Mouse (Mus musculus) heart, embryonic 14.5 days (tissue): Measurements from ENCODE around the gene Mob3b. TPM values are rescaled to one million over a fixed set of nuclear protein-coding genes. Genes with fewer than 3 reads are reported as not detected.

Experiments used
- ATAC-seq: fragments of 200-750 bp; cut with Nextera tagmentation; 2 replicates; pipeline ENCODE4 v1.8.0; 2017; ENCODE audit warnings: low read depth, moderate TSS enrichment; ENCODE audit not compliant: insufficient number of reproducible peaks, insufficient read depth, low FRiP score
- H3K27ac ChIP-seq, 2 experiments: fragments of 200-500 bp in 1 of 2; fragments of 300-500 bp in 1 of 2; sonication (generic) in 1 of 2; replicated peaks in 1 of 2; 2 replicates each; pipeline ENCODE4 v1.5.1; 2012 to 2014; ENCODE audit warnings: low read depth in 2 of 2, low read length in 2 of 2, control low read depth in 1 of 2, mild to moderate bottlenecking in 1 of 2, mixed read lengths in 1 of 2; ENCODE audit not compliant: control insufficient read depth in 1 of 2, insufficient read depth in 1 of 2
- H3K27me3 ChIP-seq: fragments of 300-500 bp; sonication (generic); 2 replicates; pipeline ENCODE4 v1.6.1; 2014; ENCODE audit warnings: mild to moderate bottlenecking, low read length, control low read depth; ENCODE audit not compliant: control insufficient read depth, insufficient read depth
- H3K36me3 ChIP-seq: fragments of 300-500 bp; sonication (generic); 2 replicates; pipeline ENCODE4 v1.6.1; 2014; ENCODE audit warnings: mild to moderate bottlenecking, control low read depth, low read length, mixed read lengths; ENCODE audit not compliant: control insufficient read depth, insufficient read depth
- H3K4me1 ChIP-seq, 2 experiments: fragments of 200-500 bp in 1 of 2; fragments of 300-500 bp in 1 of 2; sonication (generic) in 1 of 2; 2 replicates each; pipeline ENCODE4 v1.6.1; 2012 to 2014; ENCODE audit warnings: low read length in 2 of 2, control low read depth in 1 of 2, mixed read lengths in 1 of 2; ENCODE audit not compliant: control insufficient read depth in 2 of 2, insufficient read depth in 2 of 2
- H3K4me2 ChIP-seq: fragments of 300-500 bp; sonication (generic); 2 replicates; pipeline ENCODE4 v1.6.1; 2014; ENCODE audit warnings: mild to moderate bottlenecking, low read length
- H3K4me3 ChIP-seq, 2 experiments: fragments of 200-500 bp in 1 of 2; fragments of 300-500 bp in 1 of 2; sonication (generic) in 1 of 2; 2 replicates each; pipeline ENCODE4 v1.5.1; 2012 to 2014; ENCODE audit warnings: low read length in 2 of 2, mild to moderate bottlenecking in 2 of 2, control low read depth in 1 of 2, low read depth in 1 of 2, moderate library complexity in 1 of 2; ENCODE audit not compliant: control insufficient read depth in 1 of 2, insufficient read depth in 1 of 2
- H3K9ac ChIP-seq: fragments of 300-500 bp; sonication (generic); 2 replicates; pipeline ENCODE4 v1.6.1; 2014; ENCODE audit warnings: mild to moderate bottlenecking, low read length
- H3K9me3 ChIP-seq: fragments of 300-500 bp; sonication (generic); 2 replicates; pipeline ENCODE4 v1.6.1; 2016; ENCODE audit warnings: low read length, control low read depth; ENCODE audit not compliant: control insufficient read depth
- WGBS: fragments of 180-500 bp; shearing (Covaris S2); extraction: QIAGEN DNeasy Blood & Tissue Kit; methylation state at CpG from one replicate; pipeline ENCODE4 v1.1.7; 2014; 5-methylcytosine and 5-hydroxymethylcytosine counted together
- polyA plus RNA-seq: library from polyadenylated mRNA; unstranded; fragments of >200 nt; fragmentation: Nextera tagmentation; extraction: Ambion mirVana; gene quantifications from 2 replicates; pipeline ENCODE4 v1.2.1, GENCODE M21; 2014

Gene Mob3b
- polyA plus RNA-seq: 2.2 and 3.5 TPM in 2 replicates

GRCm38 (mm10) chr4:35156751-35157611 lies at the start of gene Mob3b:
TSS of gene Mob3b (minus strand) at chr4:35157484.
- H3K4me1 ChIP-seq: peaks cover 4 to 5% of the 10 kb centered on the region in 2 experiments; a peak in 3 of 4 replicates
- H3K4me3 ChIP-seq: peak within 1 kb of the TSS; percentile 73 to 75
- H3K9ac ChIP-seq: peak within 1 kb of the TSS; percentile 74
- H3K36me3 ChIP-seq: no peaks in the 10 kb centered on the region
- peak within 1 kb of the TSS; percentile 94 for H3K4me2 ChIP-seq
- H3K27me3 ChIP-seq: no peaks in the 10 kb centered on the region; the same call in 1 of the 2 replicates
- no peaks in the 10 kb centered on the region for H3K9me3 ChIP-seq
- H3K27ac ChIP-seq: no peak within 1 kb of the TSS
- ATAC-seq: peak; percentile 82
- under 1% methylated on average over 50 of the region's 50 CpGs for WGBS

DNA sequence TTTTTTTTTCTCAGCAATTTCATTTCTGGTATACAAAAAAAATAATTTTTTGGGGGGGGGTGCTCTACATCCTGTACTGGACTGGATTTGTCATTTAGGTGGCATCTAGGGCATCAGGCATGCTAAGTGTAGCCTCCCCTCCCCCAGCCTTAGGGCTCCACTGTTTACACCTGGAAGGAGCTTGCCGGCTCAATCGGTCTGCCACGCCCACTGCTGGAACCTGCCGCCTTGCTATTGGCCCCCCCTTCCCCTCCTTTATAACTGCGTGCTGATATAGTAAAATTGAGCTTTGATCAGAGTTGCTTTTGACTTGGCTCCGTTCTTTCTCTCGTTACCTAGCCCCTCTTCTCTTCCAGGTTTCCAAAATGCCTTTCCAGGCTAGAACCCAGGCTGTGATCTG lies 47.4 kb upstream of the Mob3b start:
- H3K4me3 ChIP-seq: no peak overlapping the region

DNA sequence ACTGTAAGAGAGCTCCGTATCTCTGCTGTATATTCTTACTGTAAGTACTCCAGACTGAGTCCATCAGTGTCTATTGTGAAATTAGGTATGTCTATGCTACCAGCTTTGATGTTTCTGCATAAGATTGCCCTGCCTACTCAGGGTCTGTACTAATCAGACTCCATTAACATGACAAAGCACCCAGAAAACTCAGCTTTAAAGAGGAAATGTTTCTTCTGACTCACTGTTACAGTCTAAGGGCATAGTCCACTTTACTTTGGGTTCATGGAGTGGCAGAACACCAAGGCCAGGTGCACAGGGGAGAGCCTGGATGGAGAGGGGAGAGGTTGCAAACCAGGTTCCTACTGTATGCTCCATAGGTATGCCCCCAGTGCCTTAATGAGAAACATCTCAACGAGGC lies 46.4 kb upstream of the Mob3b start:
- Histone ChIP-seq H3K36me3 (peaks cover 54% of the 10 kb centered on the region), H3K27me3 (no peaks in the 10 kb centered on the region)
- 100% methylated on average over 2 of the region's 2 CpGs for WGBS

More for the DNA sequence above, 47.4 kb upstream of the Mob3b start:
- H3K27me3 ChIP-seq: no peaks in the 10 kb centered on the region
- no peak for ATAC-seq
- peaks cover 49% of the 10 kb centered on the region for H3K36me3 ChIP-seq
- H3K27ac ChIP-seq: no peak overlapping the region
- H3K9me3 ChIP-seq: no peaks in the 10 kb centered on the region; the same call in 1 of the 2 replicates
- no peak overlapping the region for H3K4me2 ChIP-seq
- H3K9ac ChIP-seq: no peak overlapping the region
- no peaks in the 10 kb centered on the region for H3K4me1 ChIP-seq
- 71% methylated on average over 7 of the region's 7 CpGs for WGBS

DNA sequence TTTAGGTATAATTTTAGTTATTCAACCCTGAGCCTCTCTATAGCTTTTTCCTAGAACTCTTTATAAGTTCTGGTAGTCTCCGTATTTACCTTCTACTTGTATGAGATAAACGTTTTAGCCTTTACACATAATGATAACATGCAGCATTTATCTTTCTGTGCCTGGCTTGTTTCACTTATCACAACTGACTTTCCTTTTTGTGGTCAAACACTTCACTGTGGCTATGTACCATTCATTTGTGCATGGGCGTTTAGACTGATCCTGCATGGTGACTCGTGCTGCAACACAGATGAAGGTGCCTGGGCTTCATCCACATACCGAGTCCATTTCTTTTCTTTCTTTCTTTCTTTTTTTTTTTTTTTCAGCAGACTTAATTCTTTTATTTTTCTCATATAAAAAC lies 44.4 kb upstream of the Mob3b start:
- 70% methylated on average over 5 of the region's 5 CpGs for WGBS
- H3K27me3 ChIP-seq: no peaks in the 10 kb centered on the region
- no peaks in the 10 kb centered on the region; the same call in 1 of the 2 replicates for H3K9me3 ChIP-seq

More for the DNA sequence above, 46.4 kb upstream of the Mob3b start:
- no peaks in the 10 kb centered on the region; the same call in 1 of the 2 replicates for H3K9me3 ChIP-seq
- ATAC-seq: no peak
- H3K4me1 ChIP-seq: no peaks in the 10 kb centered on the region
- no peak overlapping the region for H3K4me3 ChIP-seq
- H3K27ac ChIP-seq: no peak overlapping the region
- no peak overlapping the region for H3K9ac ChIP-seq
- no peak overlapping the region for H3K4me2 ChIP-seq

GRCm38 (mm10) chr4:35192725-35193124 lies 35.4 kb upstream of the Mob3b start:
- H3K36me3 ChIP-seq: peaks cover 34% of the 10 kb centered on the region
- peaks cover 5 to 9% of the 10 kb centered on the region in 2 experiments for H3K4me1 ChIP-seq
- H3K27me3 ChIP-seq: no peaks in the 10 kb centered on the region
- H3K27ac ChIP-seq: no peak overlapping the region
- no peak overlapping the region for H3K4me2 ChIP-seq
- WGBS: 51% methylated on average over 7 of the region's 7 CpGs
- no peak overlapping the region for H3K4me3 ChIP-seq
- no peaks in the 10 kb centered on the region for H3K9me3 ChIP-seq
- H3K9ac ChIP-seq: no peak overlapping the region
- ATAC-seq: no peak

More for the DNA sequence above, 44.4 kb upstream of the Mob3b start:
- Histone ChIP-seq H3K9ac (no peak overlapping the region), H3K36me3 (peaks cover 60% of the 10 kb centered on the region), H3K4me3 (no peak overlapping the region), H3K27ac (no peak overlapping the region), H3K4me1 (no peaks in the 10 kb centered on the region), H3K4me2 (no peak overlapping the region)
- no peak for ATAC-seq

GRCm38 (mm10) chr4:35189794-35190193 lies 32.5 kb upstream of the Mob3b start:
- ATAC-seq: peak; percentile 56; the same call in 1 of the 2 replicates
- Histone ChIP-seq H3K9me3 (no peaks in the 10 kb centered on the region), H3K4me1 (peaks cover 5 to 9% of the 10 kb centered on the region in 2 experiments), H3K27me3 (no peaks in the 10 kb centered on the region), H3K9ac (no peak overlapping the region), H3K4me2 (no peak overlapping the region), H3K4me3 (no peak overlapping the region), H3K27ac (peak overlapping the region; percentile 22 to 41; a peak in 3 of 4 replicates), H3K36me3 (peaks cover 22% of the 10 kb centered on the region)
- 34% methylated on average over 5 of the region's 5 CpGs for whole genome bisulfite sequencing

- H3K4me1 ChIP-seq: peaks cover 5 to 9% of the 10 kb centered on the region in 2 experiments
- no peak for ATAC-seq
- H3K27ac ChIP-seq: no peak overlapping the region
- H3K9me3 ChIP-seq: no peaks in the 10 kb centered on the region
- H3K4me2 ChIP-seq: no peak overlapping the region
- H3K36me3 ChIP-seq: peaks cover 8% of the 10 kb centered on the region
- no peaks in the 10 kb centered on the region for H3K27me3 ChIP-seq
- 69% methylated on average over 8 of the region's 8 CpGs for WGBS
- H3K9ac ChIP-seq: no peak overlapping the region
- no peak overlapping the region for H3K4me3 ChIP-seq
Observed at GRCm38 (mm10) chr4:35187617-35188326, 30.5 kb upstream of the Mob3b start.
